Mouse (Mus musculus) layer of hippocampus, adult 9-11 months (tissue): Measurements from ENCODE around the gene Gm20388.

Source experiments
- DNase-seq: peaks from one replicate; pipeline ENCODE4 v3.0.0; 2022

The Gm20388 gene

GRCm38 (mm10) chr8:120500701-120501261, 590.1 kb downstream of the Gm20388 start:
- no peak for DNase-seq

GRCm38 (mm10) chr8:120501426-120501825, 590.8 kb downstream of the Gm20388 start:
- DNase-seq: no peak

GRCm38 (mm10) chr8:120502428-120502827, 591.8 kb downstream of the Gm20388 start:
- DNase-seq: no peak

GRCm38 (mm10) chr8:120504251-120505081, 593.8 kb downstream of the Gm20388 start:
- no peak for DNase-seq

GRCm38 (mm10) chr8:120505082-120505511, 594.5 kb downstream of the Gm20388 start:
- DNase-seq: no peak

GRCm38 (mm10) chr8:120505619-120506310, 595.1 kb downstream of the Gm20388 start:
- no peak for DNase-seq

GRCm38 (mm10) chr8:120506562-120506961, 595.9 kb downstream of the Gm20388 start:
- DNase-seq: no peak

GRCm38 (mm10) chr8:120507290-120507689, 596.6 kb downstream of the Gm20388 start:
- no peak for DNase-seq

GRCm38 (mm10) chr8:120509136-120510034, 598.7 kb downstream of the Gm20388 start:
- DNase-seq: no peak

- no peak for DNase-seq
Measured at GRCm38 (mm10) chr8:120510035-120510416, 599.4 kb downstream of the Gm20388 start.

- no peak for DNase-seq
Measured at GRCm38 (mm10) chr8:120510863-120511457, 600.3 kb downstream of the Gm20388 start.

- no peak for DNase-seq
Measured at GRCm38 (mm10) chr8:120511737-120512136, 601.1 kb downstream of the Gm20388 start.

GRCm38 (mm10) chr8:120512326-120512725, 601.7 kb downstream of the Gm20388 start:
- no peak for DNase-seq

GRCm38 (mm10) chr8:120513145-120513544, 602.5 kb downstream of the Gm20388 start:
- DNase-seq: no peak

GRCm38 (mm10) chr8:120513638-120514461, 603.2 kb downstream of the Gm20388 start:
- no peak for DNase-seq

GRCm38 (mm10) chr8:120515214-120515613, 604.6 kb downstream of the Gm20388 start:
- no peak for DNase-seq

GRCm38 (mm10) chr8:120515650-120516049, 605.0 kb downstream of the Gm20388 start:
- DNase-seq: no peak

GRCm38 (mm10) chr8:120516182-120516755, 605.6 kb downstream of the Gm20388 start:
- no peak for DNase-seq

GRCm38 (mm10) chr8:120517666-120518410, 607.2 kb downstream of the Gm20388 start:
- DNase-seq: no peak
